Mouse (Mus musculus) gastrocnemius, adult 18-20 months (tissue): ENCODE data around the gene Umad1. TPM values are rescaled to one million over a fixed set of nuclear protein-coding genes. Genes with fewer than 3 reads are reported as not detected.
"Not testable (repeated sequence)": the region's sequence is repeated elsewhere in the genome, so short reads cannot be mapped to it uniquely, and the experiment has no call there.

Source experiments
- DNase-seq: peaks from one replicate; pipeline ENCODE4 v3.0.0; 2021; ENCODE audit warnings: low spot score
- total RNA-seq, 2 experiments: library from RNA; stranded (reverse); gene quantifications; 2 replicates each; pipeline ENCODE4 v1.2.3; 2021

The Umad1 gene
- total RNA-seq, 2 experiments from 2014 or later, result 12.1 to 16.1 TPM

DNA sequence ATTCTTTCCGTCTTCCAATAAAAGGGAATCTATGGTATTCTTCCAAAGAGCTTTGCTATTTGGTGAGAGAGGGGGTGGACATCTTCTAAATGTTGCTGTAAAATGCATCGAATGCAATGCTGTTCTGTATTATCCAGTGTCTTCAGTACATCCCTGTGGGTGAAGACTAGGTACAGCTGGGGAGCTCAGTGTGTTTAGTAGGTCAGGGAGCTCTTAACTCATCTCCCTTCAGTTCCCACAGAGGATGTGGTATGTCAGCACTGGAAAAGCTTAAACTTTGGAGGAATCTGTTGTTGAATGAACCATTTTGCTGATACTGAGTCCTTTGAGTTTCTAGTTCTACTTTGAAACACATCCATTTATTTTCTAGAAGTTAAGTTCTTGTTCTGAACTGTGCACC is 53.5 kb downstream of the Umad1 start:
- no peak for DNase-seq

DNA sequence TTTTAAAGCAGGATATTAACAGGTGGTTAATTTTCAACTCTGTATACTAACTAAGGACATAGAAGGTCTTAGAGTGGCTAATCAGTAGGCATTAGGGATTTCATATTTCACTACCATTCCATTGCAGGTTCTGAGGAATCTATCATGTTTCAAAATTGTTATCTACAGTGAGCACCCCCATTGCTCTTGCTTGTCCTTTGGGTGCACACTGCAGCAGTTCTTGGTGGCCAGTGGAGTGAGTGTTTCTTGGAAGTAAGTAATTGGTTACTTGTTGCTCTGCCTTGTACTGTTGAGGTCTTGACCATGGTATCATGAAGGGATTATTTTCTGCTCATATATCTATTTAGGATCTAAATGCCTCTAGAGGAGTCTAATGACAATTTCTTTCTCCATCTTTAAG is 57.1 kb downstream of the Umad1 start:
- DNase-seq, result no peak

GRCm38 (mm10) chr6:8319591-8319990 is 60.5 kb downstream of the Umad1 start:
- DNase-seq, result no peak

GRCm38 (mm10) chr6:8331496-8331895 is 72.4 kb downstream of the Umad1 start:
- DNase-seq, result not testable (repeated sequence)

GRCm38 (mm10) chr6:8333380-8333779 is 74.3 kb downstream of the Umad1 start:
- no peak for DNase-seq

DNA sequence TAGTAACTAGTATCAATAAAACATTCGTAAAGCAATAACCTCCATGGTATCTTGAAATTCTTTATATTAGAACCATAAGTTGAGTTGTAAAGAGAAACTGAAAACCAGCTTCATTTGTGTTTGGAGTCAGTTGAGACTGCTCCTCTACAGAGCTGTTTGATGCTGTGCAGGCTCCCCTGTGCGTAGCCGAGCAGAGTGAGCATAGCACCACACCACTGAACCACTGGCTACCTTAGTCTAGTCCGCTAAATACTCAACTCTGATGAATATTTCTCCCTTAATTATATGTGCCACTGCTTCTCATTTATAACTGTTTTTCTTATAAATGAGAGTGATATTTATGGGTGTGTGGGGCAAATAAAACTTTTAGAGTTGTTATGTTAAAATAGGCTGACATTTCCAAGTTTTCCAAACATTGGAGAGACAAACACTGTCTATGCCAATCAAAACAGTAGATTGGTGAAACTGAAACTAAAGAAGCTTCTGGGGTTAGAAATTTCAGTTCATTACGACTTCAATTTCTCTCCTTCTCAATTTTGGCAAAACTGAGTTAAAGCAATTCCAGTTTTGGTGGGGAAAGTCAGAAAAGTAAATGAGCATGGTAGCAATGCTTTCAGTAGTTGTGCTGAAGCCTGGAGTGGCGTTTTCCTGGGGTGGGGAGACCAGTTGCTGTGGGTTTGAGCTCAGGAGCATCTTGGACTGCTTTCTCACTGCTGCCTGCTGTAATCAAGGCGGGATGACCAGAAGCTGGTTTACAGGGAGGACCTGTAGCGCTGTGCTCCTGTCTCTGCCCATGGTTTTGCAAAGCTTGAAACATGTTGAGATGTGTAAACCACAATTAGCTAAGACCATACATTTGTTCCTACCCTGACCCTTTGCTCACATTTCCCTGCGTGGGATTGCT is 77.7 kb downstream of the Umad1 start:
- no peak for DNase-seq

DNA sequence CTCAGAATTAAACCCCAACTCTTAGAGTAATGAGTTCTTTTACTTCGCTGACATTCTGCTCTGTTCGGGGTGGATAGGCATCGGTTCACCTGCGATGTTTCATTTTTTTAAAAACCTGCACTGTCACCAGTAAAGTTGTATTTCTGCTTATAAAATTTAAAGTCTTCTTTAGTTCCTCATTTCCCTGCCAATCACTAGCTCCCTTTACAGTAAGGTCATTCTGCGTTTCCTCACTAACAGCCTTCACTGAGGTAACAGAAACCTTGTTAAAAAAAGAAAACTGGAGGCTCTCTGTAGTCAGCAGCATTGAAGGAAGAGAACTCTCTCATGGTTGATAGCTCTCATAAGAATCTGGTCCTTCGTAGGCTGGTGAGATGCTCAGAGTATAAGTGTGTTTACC is 80.4 kb downstream of the Umad1 start:
- no peak for DNase-seq

- DNase-seq, result no peak
Observed at GRCm38 (mm10) chr6:8343271-8343670, 84.2 kb downstream of the Umad1 start.

GRCm38 (mm10) chr6:8345219-8345856 is 86.2 kb downstream of the Umad1 start:
- peak; percentile 82 for DNase-seq

DNA sequence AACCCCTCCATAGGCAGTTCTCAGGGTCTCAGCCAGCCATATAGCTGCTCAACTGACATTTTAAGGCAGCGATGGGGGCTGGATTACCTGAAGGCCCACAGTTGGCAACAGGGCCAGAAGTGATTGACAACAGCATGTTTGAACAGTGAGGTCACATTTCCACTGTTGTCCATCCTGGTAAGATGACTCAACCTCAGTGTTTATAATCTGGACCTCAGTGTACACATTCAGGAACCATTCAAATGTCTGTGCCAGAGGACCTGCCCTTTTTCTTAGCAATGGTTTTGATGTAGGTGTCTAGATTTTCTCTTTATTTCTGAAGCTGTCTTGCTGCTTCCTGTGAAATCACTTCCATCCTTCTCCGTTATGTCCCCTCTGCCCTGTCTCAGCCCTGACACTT is 88.1 kb downstream of the Umad1 start:
- DNase-seq, result no peak

DNA sequence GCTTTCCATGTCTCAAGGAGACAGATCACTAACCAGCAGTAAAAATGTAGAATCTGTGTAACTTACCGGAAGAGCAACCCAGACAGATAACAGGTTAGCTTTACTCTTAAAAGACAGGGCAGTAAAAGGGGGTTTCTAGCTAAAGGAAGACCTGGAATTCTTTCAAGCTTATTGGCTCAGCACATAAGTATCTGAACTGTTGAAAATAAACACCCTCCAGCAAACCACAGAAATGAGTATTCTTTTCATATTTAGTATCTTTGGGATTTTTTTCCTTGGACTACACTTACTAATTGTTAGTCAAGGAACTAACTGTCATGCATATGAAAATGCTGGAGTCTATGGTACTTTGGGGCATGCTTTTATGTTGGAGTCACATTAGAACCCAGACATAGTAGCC is 89.3 kb downstream of the Umad1 start:
- no peak for DNase-seq

- no peak for DNase-seq
Observed at GRCm38 (mm10) chr6:8349060-8349670, 90.1 kb downstream of the Umad1 start.

DNA sequence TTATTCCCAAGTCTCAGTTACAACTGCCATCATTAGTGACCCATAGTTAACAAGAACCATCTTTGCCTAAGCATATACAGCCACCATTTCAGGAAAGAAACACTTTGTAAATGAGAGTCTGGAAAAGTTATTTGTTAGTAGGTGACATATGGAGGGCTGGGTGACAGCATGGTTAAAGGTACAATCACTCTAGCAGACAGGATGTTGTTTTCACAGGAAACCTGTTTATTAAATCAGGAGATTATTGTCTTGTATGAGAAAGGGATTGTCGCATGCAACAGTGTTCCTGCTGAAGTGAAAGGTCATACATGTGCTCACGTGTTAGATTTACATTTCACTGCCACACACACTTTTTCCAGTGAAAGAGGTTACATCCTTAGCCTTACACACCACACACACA is 92.4 kb downstream of the Umad1 start:
- DNase-seq, result no peak

DNA sequence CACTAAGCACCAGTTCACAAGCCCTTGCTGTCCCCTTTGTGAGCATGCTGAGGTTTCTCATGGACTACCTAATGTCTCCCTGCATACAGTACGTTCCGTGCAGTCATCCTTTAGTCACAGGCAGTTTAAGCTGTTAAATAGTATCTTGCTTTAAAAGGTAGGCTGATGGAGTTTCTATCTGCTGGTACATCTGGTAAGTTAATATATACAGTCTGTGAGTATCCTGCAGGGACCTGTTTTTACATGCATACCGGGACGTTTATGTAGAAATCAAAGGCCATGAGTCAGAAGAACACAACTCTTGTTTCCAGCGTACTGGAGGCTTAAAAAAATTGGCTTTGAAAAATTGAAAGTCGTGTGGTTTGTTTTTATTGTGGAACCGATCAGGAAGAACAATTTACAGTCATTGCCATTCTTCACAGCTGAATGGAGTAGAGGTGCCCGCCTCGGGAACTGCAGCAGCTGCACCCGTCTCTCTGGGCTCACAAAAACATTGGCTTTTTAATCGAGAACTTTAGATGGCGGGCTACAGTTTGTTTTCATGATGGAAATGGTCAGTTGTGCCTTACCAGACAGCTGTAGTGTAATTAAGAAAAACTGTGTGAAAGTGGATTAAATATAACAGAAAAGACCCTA is 93.6 kb downstream of the Umad1 start:
- DNase-seq, result no peak

DNA sequence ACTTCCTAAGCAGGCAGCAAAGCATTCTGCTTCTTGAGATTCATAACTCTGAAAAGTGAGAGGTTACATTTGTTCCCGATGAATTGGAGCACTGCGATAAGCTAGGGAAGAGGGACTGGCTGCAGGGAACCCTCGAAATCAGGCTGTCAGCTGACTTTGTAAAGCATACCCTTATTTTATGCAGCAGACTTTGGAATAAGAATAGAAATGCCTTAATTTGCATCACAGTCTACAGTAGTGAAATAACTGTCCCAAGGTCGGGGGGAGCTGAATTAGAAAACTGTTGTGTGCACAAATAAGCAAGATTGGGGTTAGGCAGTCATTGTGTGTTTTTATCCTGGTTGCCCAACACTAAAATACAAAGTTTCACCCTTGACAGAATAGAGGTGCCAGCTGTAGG is 94.4 kb downstream of the Umad1 start:
- DNase-seq, result no peak

GRCm38 (mm10) chr6:8354846-8355245 is 95.8 kb downstream of the Umad1 start:
- no peak for DNase-seq

DNA sequence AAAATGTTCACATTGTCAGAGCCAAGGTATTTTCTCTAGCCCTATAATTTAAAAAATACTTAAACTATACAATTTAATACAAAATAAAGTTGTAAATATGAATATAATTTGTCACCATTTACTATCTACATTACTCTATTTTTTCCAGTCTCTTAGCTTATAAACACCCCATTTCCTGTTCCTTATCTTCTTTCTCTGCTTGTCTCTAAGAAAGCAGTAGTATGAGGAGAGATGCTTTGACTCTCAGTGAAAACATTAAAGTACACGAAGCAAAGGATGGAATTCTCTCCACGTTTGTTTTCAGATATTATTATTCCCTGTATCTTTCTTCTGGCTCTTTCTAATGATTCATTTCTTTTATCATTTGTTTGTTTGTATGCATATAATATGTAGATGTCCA is 99.1 kb downstream of the Umad1 start:
- DNase-seq, result no peak

DNA sequence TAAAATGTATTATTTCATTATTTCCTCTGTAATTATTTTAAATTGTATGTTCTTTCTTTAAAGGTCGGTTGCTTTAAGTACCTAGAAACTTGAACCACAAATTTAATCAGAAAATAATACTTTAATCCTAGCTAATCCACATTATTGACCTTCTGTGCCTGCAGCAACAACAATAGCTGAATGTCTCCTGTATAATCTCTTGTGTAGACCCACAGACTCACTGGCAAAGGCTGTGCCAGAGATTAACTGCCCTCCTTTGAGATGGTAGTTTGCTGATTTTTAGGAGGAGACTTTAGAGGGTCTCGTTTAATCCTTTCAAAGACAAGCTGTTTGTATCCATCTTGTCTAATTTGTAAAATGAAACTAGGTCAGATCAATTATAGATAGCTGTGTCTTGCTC is 99.7 kb downstream of the Umad1 start:
- DNase-seq, result no peak

GRCm38 (mm10) chr6:8360805-8361204 is 101.7 kb downstream of the Umad1 start:
- DNase-seq, result no peak

- no peak for DNase-seq
Observed at GRCm38 (mm10) chr6:8364033-8364756, 105.1 kb downstream of the Umad1 start.

DNA sequence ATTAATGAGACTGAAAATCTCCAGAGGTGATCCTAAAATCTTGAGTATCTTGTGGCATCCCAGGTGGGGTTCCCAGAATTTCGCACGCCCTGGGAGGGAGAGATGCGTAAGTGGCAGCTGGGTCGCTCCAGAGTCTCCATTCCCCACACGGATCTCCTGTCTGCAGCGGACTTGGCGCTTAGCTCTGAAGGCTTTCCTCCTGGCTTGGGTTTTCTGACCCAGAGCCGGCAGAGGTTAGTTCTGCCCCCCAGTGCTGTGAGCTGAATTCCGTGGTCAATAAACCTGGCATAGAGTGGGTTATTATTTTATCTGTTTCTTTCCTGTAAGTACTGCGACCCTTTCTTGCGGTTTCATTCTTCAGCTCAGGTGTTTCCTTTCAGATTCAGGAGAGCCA is 105.7 kb downstream of the Umad1 start:
- DNase-seq, result no peak
